Mouse (Mus musculus): ENCODE measurements around the gene Eif2b3.

Gene Eif2b3

DNA sequence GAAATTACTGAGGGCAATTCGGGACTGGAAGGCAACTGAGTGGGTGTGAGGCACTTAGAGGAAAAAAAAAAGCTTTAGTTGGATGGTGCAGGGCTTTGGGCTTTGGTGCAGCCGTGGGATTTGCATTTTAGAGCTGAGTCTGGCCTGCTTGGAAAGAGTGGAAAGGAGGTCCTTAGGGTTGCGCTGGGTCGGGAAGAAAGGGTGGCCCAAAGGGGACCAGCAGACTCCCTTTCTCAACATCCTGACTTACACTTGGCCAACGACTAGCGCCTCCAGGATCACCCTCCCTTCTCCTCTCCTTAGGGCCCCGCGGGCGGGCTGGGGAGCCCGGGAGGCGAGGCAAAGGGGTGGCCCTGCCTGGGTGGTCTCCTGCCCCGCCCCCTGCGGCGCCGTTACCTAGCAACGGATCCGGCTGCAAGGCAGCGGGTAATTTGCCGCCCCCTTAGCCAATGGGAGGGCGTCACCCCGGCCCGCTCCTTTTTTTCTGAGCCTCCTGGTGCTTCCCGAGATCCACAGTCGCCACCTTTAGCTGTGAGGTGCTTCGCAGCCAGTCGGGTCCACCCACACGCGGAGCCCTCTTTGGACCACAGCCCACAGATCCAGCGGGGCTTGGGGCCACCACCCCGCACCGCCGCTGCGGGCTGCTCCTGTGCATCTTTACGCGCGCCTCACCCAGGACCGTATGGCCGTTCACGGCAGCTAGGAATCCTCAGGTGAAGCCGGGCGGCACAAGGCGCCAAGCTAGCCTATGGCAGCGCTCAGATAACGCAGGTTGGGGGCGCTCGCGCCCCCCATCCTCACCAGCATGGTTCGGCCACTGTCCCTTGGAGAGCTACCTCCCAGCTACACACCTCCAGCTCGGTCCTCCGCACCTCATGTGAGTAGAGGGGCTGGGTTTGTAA is 76.6 kb downstream of the Eif2b3 start, which contains the start of gene Ptch2:
Ptch2 (plus strand) TSS at position 525 of the 902 bp plus-strand sequence.
- DNase-seq = peak; percentile 72

DNA sequence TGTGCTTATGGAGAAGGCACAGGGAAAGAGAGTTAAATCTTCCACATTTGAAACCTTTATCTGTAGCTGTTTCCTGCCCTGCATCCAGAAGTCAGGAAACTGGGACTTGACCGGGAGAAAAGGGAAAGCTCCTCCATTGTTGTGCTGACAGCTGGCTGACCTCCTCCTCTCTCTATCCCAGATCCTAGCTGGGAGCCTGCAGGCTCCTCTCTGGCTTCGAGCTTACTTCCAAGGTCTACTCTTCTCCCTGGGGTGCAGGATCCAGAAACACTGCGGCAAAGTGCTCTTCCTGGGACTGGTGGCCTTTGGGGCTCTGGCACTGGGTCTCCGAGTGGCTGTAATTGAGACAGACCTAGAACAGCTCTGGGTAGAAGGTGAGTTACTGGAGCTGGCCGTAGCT is 77.5 kb downstream of the Eif2b3 start:
- no peak for DNase-seq

DNA sequence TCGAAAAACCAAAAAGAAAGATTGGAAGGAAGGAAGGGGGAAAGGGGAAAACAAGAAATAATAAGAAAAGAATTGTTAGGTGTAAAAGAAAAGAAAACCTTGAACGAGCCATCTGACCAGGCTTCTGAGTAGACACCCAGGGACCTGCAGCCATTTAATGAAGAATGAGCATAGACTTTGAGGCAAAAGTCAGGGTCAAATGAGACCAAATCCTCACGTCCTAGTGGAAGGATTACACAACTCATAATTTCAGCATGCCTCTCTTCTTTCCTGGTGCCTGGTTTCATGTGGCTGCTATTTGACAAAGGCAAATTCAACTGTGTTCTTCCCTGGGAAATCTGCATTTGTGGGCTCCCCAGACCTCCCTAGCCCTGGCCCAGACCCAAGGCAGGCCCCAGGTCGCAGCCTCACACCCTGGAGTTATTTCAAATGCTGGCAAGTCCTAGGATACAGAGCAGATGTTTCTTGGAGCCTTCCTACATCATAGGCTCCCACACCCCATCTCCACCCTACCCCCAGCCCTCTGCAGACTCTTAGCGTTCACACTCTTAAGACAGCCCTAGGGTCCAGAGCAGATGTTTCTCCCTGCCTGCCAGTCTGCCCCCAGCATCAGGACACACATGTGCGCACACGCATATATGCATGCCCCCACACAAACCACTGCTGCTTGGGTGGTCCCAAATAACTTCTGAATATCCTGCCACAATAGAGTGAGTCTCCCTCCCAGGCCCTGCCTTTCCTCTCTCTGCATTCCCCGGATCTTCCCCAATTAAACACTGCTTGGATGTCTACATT is 79.0 kb downstream of the Eif2b3 start:
- no peak for DNase-seq

DNA sequence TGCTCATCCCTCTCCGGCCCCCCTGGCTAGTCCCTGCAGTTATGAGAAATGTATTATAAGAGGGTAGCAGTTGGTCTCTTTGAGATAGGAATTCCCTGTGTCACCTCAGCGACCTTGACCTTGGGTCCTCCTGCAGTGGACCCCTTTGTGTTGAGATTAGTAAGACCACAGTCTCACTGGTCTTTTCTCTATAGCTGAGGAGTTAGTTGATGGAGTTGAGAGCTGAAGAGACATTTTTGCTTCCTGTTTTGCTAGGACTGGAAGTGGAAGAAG is 79.5 kb downstream of the Eif2b3 start:
- DNase-seq = no peak

DNA sequence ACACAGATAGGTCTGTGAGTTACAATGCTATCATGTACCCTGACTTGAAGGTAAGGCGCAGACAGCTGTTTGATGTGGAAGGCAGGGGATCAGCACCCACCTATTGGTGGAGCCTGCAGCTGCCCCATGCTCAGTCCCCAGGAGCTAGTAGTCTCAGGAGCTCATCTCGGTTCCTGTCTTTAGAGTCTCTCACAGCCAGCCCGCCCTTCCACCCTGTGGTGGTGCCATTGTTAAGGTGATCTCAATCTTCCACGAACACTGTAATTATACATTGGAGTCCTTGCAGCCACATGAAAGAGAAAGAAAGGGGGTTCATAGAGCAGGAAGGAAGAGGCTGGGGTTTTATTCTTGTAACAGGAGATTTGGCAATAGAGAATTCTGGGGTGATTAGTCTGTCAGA is 80.8 kb downstream of the Eif2b3 start:
- DNase-seq = no peak

DNA sequence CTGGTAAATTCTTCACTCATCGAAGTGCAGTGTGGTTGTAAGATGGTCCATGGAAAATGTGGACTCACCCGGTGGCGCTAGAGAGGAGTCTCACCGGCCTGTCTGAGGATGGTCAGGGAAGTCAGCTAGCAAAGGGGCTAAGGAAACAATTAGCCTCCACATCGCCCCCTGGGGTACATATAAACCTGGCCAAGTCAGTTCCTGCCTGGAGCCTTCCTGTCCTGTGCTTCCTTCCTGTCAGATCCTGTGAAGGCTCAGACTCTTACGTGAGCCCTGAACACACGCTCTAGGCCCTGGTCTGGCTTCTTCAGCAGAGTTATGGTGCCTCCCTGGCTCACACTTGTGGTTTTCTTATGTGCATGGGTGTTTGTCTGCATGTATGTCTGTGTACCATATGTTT is 82.0 kb downstream of the Eif2b3 start:
- peak; percentile 44 for DNase-seq

DNA sequence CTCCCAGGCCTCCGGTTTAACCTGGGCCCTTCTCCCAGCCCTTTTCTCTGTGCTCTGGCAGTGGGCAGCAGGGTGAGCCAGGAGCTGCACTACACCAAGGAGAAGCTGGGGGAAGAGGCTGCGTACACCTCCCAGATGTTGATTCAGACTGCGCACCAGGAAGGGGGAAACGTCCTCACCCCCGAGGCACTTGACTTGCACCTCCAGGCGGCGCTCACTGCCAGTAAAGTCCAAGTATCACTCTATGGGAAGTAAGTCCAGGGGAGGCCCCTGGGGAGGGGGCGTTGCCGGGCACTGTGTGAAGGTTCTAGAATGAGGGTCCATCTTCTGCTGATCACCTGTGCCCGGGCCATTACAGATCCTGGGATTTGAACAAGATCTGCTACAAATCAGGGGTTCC is 85.5 kb downstream of the Eif2b3 start:
- no peak for DNase-seq

DNA sequence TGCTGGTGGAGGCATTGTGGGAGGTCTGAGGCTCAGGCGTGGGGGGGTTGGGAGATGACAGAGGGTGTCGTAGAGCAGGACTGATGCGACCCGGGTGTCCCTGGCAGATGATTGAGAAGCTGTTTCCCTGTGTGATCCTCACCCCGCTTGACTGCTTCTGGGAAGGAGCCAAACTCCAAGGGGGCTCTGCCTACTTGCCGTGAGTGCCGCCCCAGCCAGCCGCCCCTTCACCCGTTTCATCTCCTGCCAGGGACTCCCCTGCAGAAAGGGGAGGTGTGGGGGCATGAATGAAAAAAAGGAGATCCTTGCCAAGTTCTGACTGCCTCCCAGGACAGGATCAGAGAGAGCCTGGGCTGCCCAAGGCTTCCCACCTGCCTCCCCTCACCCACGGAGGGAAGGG is 85.9 kb downstream of the Eif2b3 start:
- no peak for DNase-seq

DNA sequence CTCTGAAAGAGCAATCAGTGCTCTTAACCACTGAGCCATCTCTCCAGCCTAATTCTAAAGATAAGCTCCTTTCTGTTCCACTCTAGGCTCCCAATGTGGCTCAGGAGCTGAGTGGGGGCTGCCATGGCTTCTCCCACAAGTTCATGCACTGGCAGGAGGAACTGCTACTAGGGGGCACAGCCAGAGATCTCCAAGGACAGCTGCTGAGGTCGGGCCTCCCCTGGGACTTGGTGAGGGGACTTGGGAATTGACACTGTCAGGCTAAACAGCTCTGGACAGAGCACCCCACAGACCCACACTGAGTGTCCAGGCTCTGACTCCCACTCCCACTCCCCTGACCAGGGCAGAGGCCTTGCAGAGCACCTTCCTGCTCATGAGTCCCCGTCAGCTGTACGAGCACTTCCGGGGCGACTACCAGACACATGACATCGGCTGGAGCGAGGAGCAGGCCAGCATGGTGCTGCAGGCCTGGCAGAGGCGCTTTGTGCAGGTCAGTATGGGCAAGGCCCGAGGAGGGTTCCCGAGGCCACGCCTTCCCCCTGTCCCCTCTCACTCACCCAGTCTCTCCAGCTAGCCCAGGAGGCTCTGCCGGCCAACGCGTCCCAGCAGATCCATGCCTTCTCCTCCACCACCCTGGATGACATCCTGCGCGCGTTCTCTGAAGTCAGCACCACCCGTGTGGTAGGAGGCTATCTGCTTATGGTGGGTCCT is 88.8 kb downstream of the Eif2b3 start:
- DNase-seq = no peak

DNA sequence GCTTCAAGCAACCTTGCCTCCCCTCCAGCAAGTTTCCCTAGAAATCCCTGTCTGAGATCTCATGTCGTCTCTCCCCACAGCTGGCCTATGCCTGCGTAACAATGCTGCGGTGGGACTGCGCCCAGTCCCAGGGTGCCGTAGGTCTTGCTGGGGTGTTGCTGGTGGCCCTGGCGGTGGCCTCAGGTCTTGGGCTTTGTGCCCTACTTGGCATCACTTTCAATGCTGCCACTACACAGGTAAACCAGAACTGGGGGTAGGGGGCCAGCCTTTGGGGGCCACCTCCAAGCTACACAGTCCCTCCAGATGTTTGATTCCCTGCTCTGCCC is 89.3 kb downstream of the Eif2b3 start:
- DNase-seq = no peak

DNA sequence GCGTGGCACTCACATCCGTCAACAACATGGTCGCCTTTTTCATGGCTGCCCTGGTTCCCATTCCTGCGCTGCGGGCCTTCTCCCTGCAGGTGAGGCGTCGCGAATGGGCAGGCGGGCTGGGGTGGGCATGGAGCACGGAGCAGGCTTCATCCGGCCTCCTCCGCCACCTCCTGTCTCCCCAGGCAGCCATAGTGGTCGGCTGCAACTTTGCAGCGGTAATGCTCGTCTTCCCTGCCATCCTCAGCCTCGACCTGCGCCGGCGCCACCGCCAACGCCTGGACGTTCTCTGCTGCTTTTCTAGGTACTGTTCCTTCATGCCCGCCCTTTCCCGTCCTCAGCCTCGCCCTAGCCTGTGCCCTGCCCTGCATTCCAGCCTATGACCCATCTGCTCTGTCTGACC is 90.1 kb downstream of the Eif2b3 start:
- no peak for DNase-seq

DNA sequence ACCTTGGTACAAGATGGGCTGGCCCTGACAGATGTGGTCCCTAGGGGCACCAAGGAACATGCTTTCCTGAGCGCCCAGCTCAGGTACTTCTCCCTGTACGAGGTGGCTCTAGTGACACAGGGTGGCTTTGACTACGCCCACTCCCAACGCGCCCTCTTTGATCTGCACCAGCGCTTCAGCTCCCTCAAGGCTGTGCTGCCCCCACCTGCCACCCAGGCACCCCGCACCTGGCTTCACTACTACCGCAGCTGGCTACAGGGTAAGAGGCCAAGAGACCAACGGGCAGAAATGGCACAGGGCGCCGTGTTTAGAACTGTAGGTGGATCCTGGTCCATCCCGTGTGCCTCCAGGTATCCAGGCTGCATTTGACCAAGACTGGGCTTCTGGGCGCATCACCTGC is 91.0 kb downstream of the Eif2b3 start:
- DNase-seq = no peak

DNA sequence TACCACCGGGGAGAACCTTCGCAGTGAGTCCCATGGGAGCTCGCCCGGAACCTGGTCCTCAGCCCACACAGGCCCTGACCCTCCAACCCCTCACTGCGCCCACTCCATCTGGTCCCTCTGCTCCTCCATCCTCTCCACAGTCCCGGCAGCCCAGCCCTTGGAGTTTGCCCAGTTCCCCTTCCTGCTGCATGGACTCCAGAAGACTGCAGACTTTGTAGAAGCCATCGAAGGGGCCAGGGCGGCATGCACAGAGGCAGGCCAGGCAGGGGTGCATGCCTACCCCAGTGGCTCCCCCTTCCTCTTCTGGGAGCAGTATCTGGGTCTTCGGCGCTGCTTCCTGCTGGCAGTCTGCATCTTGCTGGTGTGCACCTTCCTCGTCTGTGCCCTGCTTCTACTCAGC is 91.8 kb downstream of the Eif2b3 start:
- DNase-seq = no peak

DNA sequence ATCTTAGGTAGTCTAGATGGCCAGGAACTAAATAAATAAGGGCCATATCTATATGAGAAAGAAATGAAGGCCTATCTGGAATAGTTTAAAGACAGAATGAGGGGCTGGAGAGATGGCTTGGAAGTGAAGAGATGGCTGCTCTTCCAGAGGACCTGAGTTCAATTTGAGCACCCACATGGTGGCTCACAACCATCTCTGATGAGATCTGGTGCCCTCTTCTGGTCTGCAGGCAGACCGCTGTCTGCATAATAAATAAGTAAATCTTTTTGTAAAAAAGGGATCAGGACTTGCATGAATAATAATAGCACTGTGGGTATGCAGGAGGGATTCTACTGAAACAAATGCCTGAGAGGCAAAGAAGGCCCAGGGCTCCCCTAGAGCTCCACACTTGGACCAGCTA is 94.0 kb downstream of the Eif2b3 start:
- no peak for DNase-seq

DNA sequence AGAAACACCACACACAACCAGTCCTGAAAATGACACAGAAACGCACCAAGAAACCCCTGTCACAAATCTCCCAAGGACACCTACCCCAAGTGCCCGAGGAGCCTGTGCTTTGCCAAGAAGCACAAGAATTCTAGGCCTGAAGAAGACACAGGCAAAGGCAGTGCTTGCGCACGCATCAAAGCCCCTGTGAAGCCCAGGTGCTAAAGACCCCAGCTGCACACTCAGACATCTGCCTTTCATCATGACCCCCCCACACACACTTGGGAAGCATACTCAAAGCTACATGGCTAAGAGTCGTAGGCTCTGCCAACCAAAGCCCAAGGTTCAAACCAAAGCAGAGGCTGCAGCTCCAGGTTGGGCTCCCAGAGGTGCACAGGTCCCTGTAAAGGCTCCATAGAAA is 96.4 kb downstream of the Eif2b3 start:
- DNase-seq = no peak

DNA sequence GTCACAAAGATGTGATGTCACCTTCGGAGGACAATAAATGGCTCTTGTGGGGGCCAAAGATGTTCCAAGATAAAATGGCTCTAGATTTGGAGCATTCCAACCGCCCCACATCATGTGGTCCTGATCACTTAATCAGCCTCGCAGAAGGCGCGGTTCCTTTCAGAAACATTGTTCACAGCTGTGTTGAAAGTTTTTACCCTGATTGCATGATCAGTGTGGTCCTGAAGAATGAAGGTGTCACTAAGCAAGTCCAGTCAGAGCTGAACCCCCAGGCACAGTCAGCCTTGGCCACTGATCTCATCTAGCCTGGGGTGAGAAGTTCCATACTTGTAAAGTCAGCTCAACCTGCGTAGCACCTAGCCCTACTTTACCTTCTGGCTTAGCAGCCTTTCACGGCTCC is 98.7 kb downstream of the Eif2b3 start:
- DNase-seq = no peak

DNA sequence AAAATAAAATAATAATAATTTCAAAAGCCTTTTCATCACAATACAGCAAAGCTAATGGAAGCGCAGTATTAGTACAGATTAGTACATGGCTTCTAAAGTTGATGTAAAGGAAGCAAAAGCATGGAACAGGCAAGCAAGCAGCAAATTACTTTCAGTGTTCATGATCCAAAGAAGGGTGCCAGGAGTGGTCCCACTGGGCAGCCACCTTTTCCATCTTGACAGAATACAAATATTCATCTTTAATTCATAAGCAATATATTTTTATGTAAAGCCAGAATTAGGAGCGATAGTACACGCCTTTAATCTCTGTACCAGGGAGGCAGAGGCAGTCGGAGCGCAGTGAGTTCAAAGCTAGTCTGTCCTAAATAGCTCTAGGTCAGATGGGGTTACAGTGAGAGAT is 100.4 kb downstream of the Eif2b3 start:
- no peak for DNase-seq

DNA sequence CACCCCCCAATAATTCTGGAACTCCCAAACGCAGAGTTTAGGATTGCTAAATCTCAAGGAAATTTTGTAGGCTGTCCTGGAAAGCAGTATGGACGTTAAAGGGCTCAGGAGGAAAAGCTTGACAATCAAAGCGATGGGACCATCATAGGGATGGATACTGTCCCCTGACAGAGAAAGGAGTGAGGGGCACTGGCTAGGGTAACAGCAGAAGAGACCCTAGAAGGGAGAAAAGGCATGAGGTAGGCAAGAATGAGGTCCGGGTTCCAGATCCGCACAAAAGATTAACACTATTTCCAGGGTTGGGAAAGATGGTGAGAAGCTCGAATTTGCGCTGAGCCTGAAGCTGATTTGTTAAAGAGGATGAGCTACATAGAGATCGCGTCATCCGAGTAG is 100.8 kb downstream of the Eif2b3 start:
- DNase-seq = no peak

DNA sequence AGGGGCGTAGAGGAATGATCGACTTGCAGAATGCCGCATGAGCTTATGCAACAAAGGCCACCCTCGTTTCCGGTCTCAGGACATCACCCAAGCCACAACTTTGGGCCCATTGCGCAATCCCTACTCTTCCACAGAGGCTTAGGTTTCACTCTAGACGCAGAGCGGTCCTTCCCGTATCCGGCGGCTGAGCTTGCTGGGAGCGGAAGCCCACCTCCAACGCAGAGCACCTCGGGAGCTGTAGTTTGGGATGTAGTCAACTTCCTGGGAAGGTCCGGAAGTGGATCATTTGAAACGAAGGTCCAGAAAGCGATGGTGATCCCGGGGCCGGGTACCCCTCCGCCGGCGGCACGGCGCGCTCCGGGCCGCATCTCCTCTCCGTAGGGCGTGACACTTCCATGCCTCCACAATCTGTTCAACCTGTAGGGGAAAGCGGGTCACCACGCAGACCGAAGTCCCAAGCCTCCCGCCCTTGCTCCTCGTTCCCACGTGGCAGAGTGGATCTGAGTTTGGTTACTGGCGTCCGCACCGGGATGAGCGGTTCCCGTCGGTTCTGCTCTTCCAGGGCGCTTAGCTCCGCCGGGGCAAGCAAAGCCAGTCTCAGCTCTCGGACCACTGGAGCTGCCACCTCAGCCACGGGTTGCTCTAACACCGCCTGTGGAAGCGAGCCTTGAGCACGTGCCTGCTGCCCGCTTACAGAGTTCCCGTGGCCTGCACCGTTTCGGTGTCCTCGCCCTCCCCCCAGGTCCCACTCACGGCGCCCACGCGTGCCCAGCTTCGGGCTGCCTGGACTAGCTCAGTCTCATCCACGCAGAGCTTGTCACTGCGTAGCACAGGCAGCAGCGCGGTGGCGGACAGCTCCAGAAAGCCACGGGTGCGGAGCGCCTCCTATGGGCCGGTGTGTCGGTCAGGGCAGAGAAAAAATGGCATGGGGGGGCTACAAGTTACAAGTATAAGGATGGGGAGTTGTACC is 101.5 kb downstream of the Eif2b3 start:
- peak; percentile 92 for DNase-seq

DNA sequence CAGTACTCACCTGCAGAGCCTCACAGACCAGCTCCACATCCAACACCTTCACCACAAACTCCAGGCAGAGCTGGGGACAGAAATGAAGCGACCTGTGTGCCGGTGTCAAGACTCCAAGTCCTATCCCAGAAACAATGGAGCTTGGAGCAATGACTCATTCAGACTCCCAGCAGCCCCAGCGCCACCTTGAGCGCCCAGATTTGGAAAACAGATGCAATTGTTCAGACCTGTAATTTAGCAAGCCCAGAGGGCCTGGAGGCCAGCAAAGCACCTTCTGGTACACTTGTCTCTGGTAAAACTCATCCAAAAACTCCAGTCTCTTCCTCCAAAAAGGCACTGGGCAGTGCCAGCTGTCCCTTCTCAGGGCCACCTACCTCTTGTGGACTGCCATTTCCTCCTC is 103.0 kb downstream of the Eif2b3 start:
- no peak for DNase-seq

DNA sequence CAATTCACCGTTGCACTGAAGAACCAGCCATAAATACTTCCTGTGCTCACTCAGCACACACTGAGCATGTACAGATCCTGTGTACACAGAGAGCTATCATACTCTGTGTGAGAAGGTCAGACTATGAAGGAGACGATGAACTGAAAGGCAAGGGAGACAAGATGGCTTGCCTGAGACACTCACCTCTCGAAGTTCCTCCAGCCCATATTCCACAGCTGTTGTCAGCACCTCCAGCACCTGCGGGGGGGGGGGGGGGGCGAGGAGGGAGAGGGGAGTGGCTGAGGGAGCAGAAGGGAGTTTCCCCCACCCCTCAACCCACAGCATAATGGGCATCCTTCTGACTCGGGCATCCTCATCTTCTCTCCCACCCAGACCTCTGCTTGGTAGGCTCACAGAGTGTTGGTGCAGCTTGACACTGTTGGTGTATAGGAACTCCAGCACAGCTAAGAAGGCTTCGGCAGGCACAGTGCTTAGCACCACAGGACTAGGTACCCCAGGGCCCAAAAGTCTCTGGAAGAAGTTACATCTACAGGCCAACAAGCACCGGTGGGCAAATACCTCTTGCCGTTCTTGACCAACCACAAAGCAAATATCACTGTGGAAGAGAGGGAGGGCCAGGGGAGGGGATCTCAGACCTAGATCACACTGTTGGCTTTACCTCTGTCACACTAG is 104.5 kb downstream of the Eif2b3 start:
- DNase-seq = no peak

DNA sequence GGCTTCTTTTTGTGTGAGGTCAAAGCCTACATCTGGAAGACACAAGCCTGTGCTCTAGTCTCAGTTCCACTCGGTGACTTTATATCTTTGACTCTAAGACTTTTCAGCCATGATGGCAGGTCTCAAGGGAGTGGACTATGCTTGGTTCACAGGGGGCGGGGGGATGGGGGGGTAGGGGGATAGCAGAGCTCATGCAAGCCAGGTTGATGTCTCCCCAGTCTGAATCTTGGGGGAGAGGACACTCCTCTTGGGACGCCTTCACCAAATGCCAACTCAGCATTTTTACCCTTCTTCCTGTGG is 105.0 kb downstream of the Eif2b3 start:
- no peak for DNase-seq
